Comparison of ENCODE assay signal across 8 mouse cellular contexts in the genomic region with DNA sequence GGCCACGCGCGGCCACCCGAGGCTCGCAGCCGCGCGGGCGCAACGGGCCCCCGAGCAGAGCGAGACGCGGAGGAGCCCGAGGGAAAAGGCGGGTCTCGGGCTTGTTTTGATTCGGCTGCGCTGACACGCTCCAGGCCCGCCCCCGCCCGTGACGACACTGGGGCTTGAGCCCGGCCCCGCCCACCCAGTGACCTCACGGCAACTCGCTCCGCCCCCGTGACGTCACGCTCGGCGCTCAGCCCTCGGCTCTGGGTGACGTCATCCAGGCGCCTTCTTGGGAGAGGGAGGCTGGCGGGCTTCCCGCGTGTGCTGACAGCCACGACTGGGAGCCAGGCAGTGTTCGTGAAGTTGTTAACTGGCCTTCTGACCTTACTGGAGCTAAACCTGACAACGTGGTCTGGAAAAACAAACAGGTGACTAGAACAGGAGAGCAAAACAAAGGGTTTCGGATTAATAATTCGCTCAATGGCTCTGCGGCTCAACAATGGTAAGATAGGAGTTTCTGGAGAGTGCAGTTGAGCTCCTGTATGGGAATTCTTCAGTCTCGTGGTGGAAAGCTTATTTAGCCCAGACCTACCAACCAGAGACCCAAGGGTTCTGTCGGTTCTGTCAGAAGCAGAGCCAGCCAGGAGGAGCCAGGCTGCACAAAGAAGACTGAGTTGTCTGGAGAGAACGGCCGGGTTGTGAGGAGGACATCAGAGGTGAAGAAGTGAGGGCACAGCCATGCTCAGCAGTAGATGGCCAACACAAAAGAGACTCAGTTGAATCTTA. TPM values are rescaled to one million over a fixed set of nuclear protein-coding genes. Genes with fewer than 3 reads are reported as not detected.
DNase-seq lines count a peak whose midpoint lies in the region; ATAC-seq and TF ChIP-seq lines count a peak whose summit lies in the region.

A gene (minus strand): TSS at position 108 of the 771 bp plus-strand sequence.

- in situ Hi-C loops in CH12.LX (cut with MboI; ENCODE audit: low pct_ligation_motif_present, low pct_unique_long_range_greater_than_20kb, low sequenced_read_pairs) = no loop called here

- peaks cover 0 to 10% of the 10 kb centered on the region in 2 experiments for H3K36me3 ChIP-seq in CH12.LX (replicated peaks in 1 of 2; ENCODE audit: control insufficient read depth in 1 of 2, insufficient read depth in 1 of 2, low read length in 1 of 2)
- no peaks in the 10 kb centered on the region for H3K36me3 ChIP-seq in forebrain, embryonic 13.5 days (ENCODE audit: poor library complexity, severe bottlenecking)
- no peaks in the 10 kb centered on the region for H3K36me3 ChIP-seq in liver, postnatal 0 days (replicated peaks; ENCODE audit: insufficient read depth, low read length)
- H3K36me3 ChIP-seq in neural tube, embryonic 14.5 days (ENCODE audit: control insufficient read depth, insufficient read depth, low read length) = no peaks in the 10 kb centered on the region

- peak within 1 kb of the TSS; percentile 47; the same call in 1 of the 2 replicates for H3K4me2 ChIP-seq in CH12.LX (ENCODE audit: insufficient read depth, low read depth, poor library complexity, severe bottlenecking)
- H3K4me2 ChIP-seq in forebrain, embryonic 13.5 days = peak within 1 kb of the TSS; percentile 61
- H3K4me2 ChIP-seq in liver, postnatal 0 days (ENCODE audit: low read depth, low read length) = peak within 1 kb of the TSS; percentile 81
- peak within 1 kb of the TSS; percentile 52 for H3K4me2 ChIP-seq in neural tube, embryonic 14.5 days (ENCODE audit: low read depth, low read length)

- H3K9ac ChIP-seq in CH12.LX (ENCODE audit: insufficient read depth, low read depth) = peak within 1 kb of the TSS; percentile 89
- H3K9ac ChIP-seq in forebrain, embryonic 13.5 days = peak within 1 kb of the TSS; percentile 89
- peak within 1 kb of the TSS; percentile 94 for H3K9ac ChIP-seq in liver, postnatal 0 days (replicated peaks)
- peak within 1 kb of the TSS; percentile 93 for H3K9ac ChIP-seq in neural tube, embryonic 14.5 days (replicated peaks; ENCODE audit: low read depth, low read length)

- H3K79me2 ChIP-seq in CH12.LX (replicated peaks; ENCODE audit: control insufficient read depth, extremely low read depth, insufficient read depth, poor library complexity, severe bottlenecking) = peaks cover 8% of the 10 kb centered on the region

- dilution Hi-C loops in CH12.LX (cut with MboI; ENCODE audit: extremely low pct_ligation_motif_present, extremely low pct_unique_long_range_greater_than_20kb, low sequenced_read_pairs) = no loop called here

- peak; percentile 96 for ATAC-seq in forebrain, embryonic 13.5 days
- peak; percentile 94 for ATAC-seq in liver, postnatal 0 days
- peak; percentile 97 for ATAC-seq in neural tube, embryonic 14.5 days (ENCODE audit: low read depth)

- TF ChIP-seq RAD21 in CH12.LX (IDR thresholded peaks at IDR 0.05; ENCODE audit: low read depth, low read length) = no peak

- 13% methylated on average over 34 of the region's 50 CpGs for WGBS in forebrain, embryonic 13.5 days
- WGBS in large intestine, adult 2 months = 1% methylated on average over 50 of the region's 50 CpGs
- 6% methylated on average over 47 of the region's 50 CpGs for WGBS in liver, postnatal 0 days (ENCODE audit: insufficient replicate concordance)
- WGBS in neural tube, embryonic 14.5 days = 11% methylated on average over 40 of the region's 50 CpGs

- DNase-seq in CH12.LX (ENCODE audit: extremely low read depth) = peak; percentile 83
- DNase-seq in c-Kit-positive CD71-positive TER-119-positive erythroid progenitor cells, embryonic 14.5 days (ENCODE audit: low spot score) = peak; percentile 90
- DNase-seq in heart, postnatal 10 days = peak; percentile 90 to 92
- peak; percentile 71 for DNase-seq in large intestine, adult 2 months (ENCODE audit: low read depth, low spot score)
- DNase-seq in liver, postnatal 0 days = peak; percentile 96
- peak; percentile 96 for DNase-seq in testis, postnatal 10 days (ENCODE audit: low spot score)

- no peak for TF ChIP-seq EP300 in CH12.LX (IDR thresholded peaks at IDR 0.05; ENCODE audit: low read length)
- TF ChIP-seq EP300 in liver, postnatal 0 days (IDR thresholded peaks at IDR 0.05; ENCODE audit: low read depth) = no peak

- H3K9me3 ChIP-seq in CH12.LX (replicated peaks; ENCODE audit: low read length) = peaks cover under 1% of the 10 kb centered on the region
- H3K9me3 ChIP-seq in forebrain, embryonic 13.5 days (replicated peaks) = no peaks in the 10 kb centered on the region
- no peaks in the 10 kb centered on the region for H3K9me3 ChIP-seq in liver, postnatal 0 days (ENCODE audit: low read length)
- H3K9me3 ChIP-seq in neural tube, embryonic 14.5 days (ENCODE audit: control insufficient read depth, low read length) = no peaks in the 10 kb centered on the region

- H3K27ac ChIP-seq in CH12.LX (ENCODE audit: insufficient read depth, low read depth) = no peak within 1 kb of the TSS
- peak within 1 kb of the TSS; percentile 82 for H3K27ac ChIP-seq in forebrain, embryonic 13.5 days
- H3K27ac ChIP-seq in liver, postnatal 0 days (ENCODE audit: low read depth) = peak within 1 kb of the TSS; percentile 96
- peak within 1 kb of the TSS; percentile 92 for H3K27ac ChIP-seq in neural tube, embryonic 14.5 days (ENCODE audit: low read depth, low read length)

- peaks cover 7 to 50% of the 10 kb centered on the region in 2 experiments; a peak in 3 of 4 replicates for H3K4me1 ChIP-seq in CH12.LX (ENCODE audit: control insufficient read depth in 1 of 2, insufficient read depth in 2 of 2)
- H3K4me1 ChIP-seq in forebrain, embryonic 13.5 days = peaks cover 8% of the 10 kb centered on the region
- peaks cover 10% of the 10 kb centered on the region; the same call in 1 of the 2 replicates for H3K4me1 ChIP-seq in liver, postnatal 0 days (ENCODE audit: insufficient read depth)
- H3K4me1 ChIP-seq in neural tube, embryonic 14.5 days (ENCODE audit: control insufficient read depth, insufficient read depth, low read length) = peaks cover 8% of the 10 kb centered on the region

- no peaks in the 10 kb centered on the region for H3K27me3 ChIP-seq in CH12.LX (replicated peaks)
- H3K27me3 ChIP-seq in forebrain, embryonic 13.5 days = no peaks in the 10 kb centered on the region
- no peaks in the 10 kb centered on the region for H3K27me3 ChIP-seq in liver, postnatal 0 days (ENCODE audit: insufficient read depth, low read length)
- no peaks in the 10 kb centered on the region for H3K27me3 ChIP-seq in neural tube, embryonic 14.5 days (ENCODE audit: control insufficient read depth, insufficient read depth, low read length)

- intact Hi-C loops in heart, postnatal 10 days (cut with DNase I) = loop anchor here (2.0 to 10.0 kb wide), 2 partner anchors 71 to 377 kb away; no protein-coding TSS in a partner anchor

- no peak for TF ChIP-seq CTCF in CH12.LX (conservative IDR thresholded peaks at IDR 0.05 in 1 of 2, IDR thresholded peaks at IDR 0.05 in 1 of 2; ENCODE audit: low read depth in 2 of 2, low read length in 2 of 2)
- TF ChIP-seq CTCF in liver, postnatal 0 days (IDR thresholded peaks at IDR 0.05; ENCODE audit: low read depth) = no peak

- H3K4me3 ChIP-seq in CH12.LX (replicated peaks in 1 of 3; ENCODE audit: low read depth in 2 of 3, low read length in 2 of 3, poor library complexity in 1 of 3) = peak within 1 kb of the TSS; percentile 61 to 83 (median 78)
- H3K4me3 ChIP-seq in forebrain, embryonic 13.5 days = peak within 1 kb of the TSS; percentile 82
- peak within 1 kb of the TSS; percentile 80 for H3K4me3 ChIP-seq in liver, postnatal 0 days (ENCODE audit: low read depth, low read length)
- peak within 1 kb of the TSS; percentile 83 for H3K4me3 ChIP-seq in neural tube, embryonic 14.5 days (ENCODE audit: low read depth, low read length)

- peak; percentile 32; the same call in 1 of the 2 replicates for TF ChIP-seq POLR2A in CH12.LX (IDR thresholded peaks at IDR 0.05; ENCODE audit: low read depth, low read length)

TF ChIP-seq in CH12.LX, 34 proteins besides CTCF, POLR2A, EP300 and RAD21 (continues in another document):
- TF ChIP-seq GABPA (IDR thresholded peaks at IDR 0.05; ENCODE audit: insufficient replicate concordance, low read depth, low read length) (peak; percentile 96), PAX5 (IDR thresholded peaks at IDR 0.05; ENCODE audit: low read length) (no peak), TCF12 (IDR thresholded peaks at IDR 0.05; ENCODE audit: low read depth, low read length) (no peak), CHD1 (IDR thresholded peaks at IDR 0.05; ENCODE audit: low read depth, low read length) (no peak), MAX (IDR thresholded peaks at IDR 0.05; ENCODE audit: low read length) (0 out of 2 replicates have a peak, but pooled peaks have one; percentile 8), JUN (IDR thresholded peaks at IDR 0.05; ENCODE audit: insufficient read depth, low read depth, low read length) (peak; percentile 33), USF2 (conservative IDR thresholded peaks at IDR 0.05; ENCODE audit: low read depth, low read length) (no peak), MYC (IDR thresholded peaks at IDR 0.05; ENCODE audit: low read depth, low read length) (no peak), RCOR1 (conservative IDR thresholded peaks at IDR 0.05; ENCODE audit: low read depth, low read length) (no peak), ZNF384 (IDR thresholded peaks at IDR 0.05; ENCODE audit: low read depth, low read length) (no peak), ZMIZ1 (IDR thresholded peaks at IDR 0.05; ENCODE audit: low read depth, low read length) (no peak), NRF1 (IDR thresholded peaks at IDR 0.05; ENCODE audit: low read depth, low read length) (peak; percentile 25; the same call in 1 of the 2 replicates), POLR2AphosphoS2 (IDR thresholded peaks at IDR 0.05; ENCODE audit: low read depth, low read length) (no peak), ELF1 (IDR thresholded peaks at IDR 0.05; ENCODE audit: low read depth, low read length) (no peak), JUND (conservative IDR thresholded peaks at IDR 0.05; ENCODE audit: low read depth, low read length) (peak; percentile 35; the same call in 1 of the 2 replicates), SIN3A (IDR thresholded peaks at IDR 0.05; ENCODE audit: low read length) (no peak), MEF2A (IDR thresholded peaks at IDR 0.05; ENCODE audit: borderline replicate concordance, low read depth, low read length) (no peak), TBP (conservative IDR thresholded peaks at IDR 0.05; ENCODE audit: low read depth, low read length) (no peak), MAFK (IDR thresholded peaks at IDR 0.05; ENCODE audit: insufficient replicate concordance, low read length) (no peak)

RNA-seq across cellular contexts. Expression of the gene that starts here (rescaled TPM):
- total RNA-seq in CH12.LX (2012; rRNA removed) (6.6 and 12.4 TPM in 2 replicates), CH12.LX (2014; rRNA removed) (11.1 and 15.6 TPM in 2 replicates)
- 9.1 and 10.0 TPM in 2 replicates for polyA plus RNA-seq in CH12.LX (2012; ENCODE audit: insufficient read length, low read depth)
- polyA plus RNA-seq in forebrain, embryonic 13.5 days (2015; fragmentation: Nextera tagmentation; extraction: Ambion mirVana) = 4.2 and 5.0 TPM in 2 replicates
- total RNA-seq in heart, postnatal 10 days (2021) = 10 to 100 TPM; 35.5 to 37.0 TPM
- 5.6 and 9.8 TPM in 2 replicates for polyA plus RNA-seq in large intestine, adult 2 months (2012; rRNA removed)
- 2.3 and 2.4 TPM in 2 replicates for polyA plus RNA-seq in liver, postnatal 0 days (2015; fragmentation: Nextera tagmentation; extraction: Ambion mirVana)
- 8.5 and 8.6 TPM in 2 replicates for polyA plus RNA-seq in neural tube, embryonic 14.5 days (2014; fragmentation: Nextera tagmentation; extraction: Ambion mirVana)
